Mouse (Mus musculus): Measurements from ENCODE around the gene Mcl1. TPM values are rescaled to one million over a fixed set of nuclear protein-coding genes. Genes with fewer than 3 reads are reported as not detected.

Gene Mcl1
- polyA plus RNA-seq, 1 experiment: 45.4 TPM

DNA sequence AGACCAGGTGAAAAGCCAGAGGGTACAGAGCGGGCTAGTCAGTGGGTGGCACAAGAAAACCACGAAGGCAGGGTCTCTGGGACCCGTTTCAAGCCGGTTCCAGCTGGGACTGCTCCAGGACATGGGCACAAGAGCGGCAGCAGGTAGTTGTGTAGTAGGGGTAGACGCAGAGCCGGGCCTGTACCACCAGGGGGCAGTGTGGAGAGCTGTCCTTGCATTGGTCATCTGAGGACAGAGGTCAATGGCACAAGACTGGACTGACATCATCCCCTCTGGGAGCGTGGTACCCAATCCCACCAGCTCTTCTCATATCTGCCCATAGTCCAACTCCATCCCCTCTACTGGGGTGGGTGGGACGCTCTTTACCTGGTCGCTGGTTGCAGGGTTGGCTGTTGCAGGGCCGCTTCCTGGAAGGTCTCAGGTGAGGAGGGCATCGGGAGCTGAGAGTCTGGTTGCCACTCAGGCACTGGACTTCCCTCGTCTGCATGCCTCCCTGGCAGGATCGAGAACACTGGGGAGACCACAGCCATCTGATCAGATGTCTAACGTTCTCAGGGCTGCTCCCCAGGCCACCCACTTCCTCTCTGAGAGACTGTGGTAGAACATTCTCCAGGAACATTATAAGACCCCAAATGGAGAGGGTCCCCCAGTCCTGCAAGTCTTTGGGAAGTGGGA is 18.3 kb downstream of the Mcl1 start:
- WGBS: 58% methylated on average over 15 of the region's 15 CpGs
- TF ChIP-seq POLR2A (IDR thresholded peaks at IDR 0.05; ENCODE audit: borderline replicate concordance, insufficient read depth, low read length): no peak
- peak; percentile 72 for TF ChIP-seq CTCF (IDR thresholded peaks at IDR 0.05; ENCODE audit: borderline replicate concordance, insufficient read depth, low read depth, low read length)
- H3K27ac ChIP-seq (ENCODE audit: insufficient read depth, low read length): no peak overlapping the region

DNA sequence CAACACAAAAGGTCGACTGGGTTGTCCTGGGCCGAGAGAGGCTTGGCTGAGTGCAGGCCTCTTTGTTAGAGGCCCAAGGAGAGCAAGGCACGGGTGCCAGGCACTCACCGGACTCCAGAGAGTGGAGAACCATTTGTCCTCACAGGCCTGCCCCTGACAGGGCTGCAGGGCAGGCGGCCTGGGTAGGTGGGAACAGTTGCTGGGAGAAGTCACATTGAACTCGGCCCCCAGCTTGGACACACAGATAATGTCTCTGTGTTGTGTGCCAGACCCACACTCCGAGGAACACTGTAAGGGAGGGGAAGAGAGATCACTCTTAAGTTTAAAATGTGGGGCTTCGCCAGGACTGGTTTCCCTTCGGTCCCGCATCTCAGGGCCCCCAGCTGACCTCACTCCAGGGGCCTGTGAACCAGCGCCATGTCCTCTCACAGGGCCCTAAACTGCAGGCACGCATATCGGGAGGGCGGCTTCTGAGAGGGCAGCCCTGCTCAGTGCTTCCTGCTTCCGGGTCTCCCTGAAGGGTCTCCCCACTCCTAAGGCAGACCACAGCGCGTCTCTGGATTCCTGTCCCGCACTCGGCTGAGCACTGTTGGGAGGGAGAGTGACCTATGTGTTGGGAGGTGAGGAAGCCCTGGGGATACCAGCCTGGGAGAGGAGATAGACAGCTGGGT is 19.0 kb downstream of the Mcl1 start:
- H3K4me1 ChIP-seq (ENCODE audit: control insufficient read depth, insufficient read depth, low read length): peaks cover 11% of the 10 kb centered on the region
- no peaks in the 10 kb centered on the region for H3K27me3 ChIP-seq (ENCODE audit: control insufficient read depth, insufficient read depth, low read length)
- H3K4me3 ChIP-seq (replicated peaks; ENCODE audit: insufficient read depth, low read depth, low read length): no peak overlapping the region
- peak overlapping the region; percentile 33; the same call in 1 of the 2 replicates for H3K27ac ChIP-seq (ENCODE audit: insufficient read depth, low read length)
- no peak for DNase-seq
- TF ChIP-seq POLR2A (IDR thresholded peaks at IDR 0.05; ENCODE audit: borderline replicate concordance, insufficient read depth, low read length): no peak
- 83% methylated on average over 19 of the region's 19 CpGs for WGBS

More for the DNA sequence above, 18.3 kb downstream of the Mcl1 start:
- peak; percentile 48 to 62 for DNase-seq
- H3K4me1 ChIP-seq (ENCODE audit: control insufficient read depth, insufficient read depth, low read length): peaks cover 15% of the 10 kb centered on the region
- no peak overlapping the region for H3K4me3 ChIP-seq (replicated peaks; ENCODE audit: insufficient read depth, low read depth, low read length)
- no peaks in the 10 kb centered on the region for H3K27me3 ChIP-seq (ENCODE audit: control insufficient read depth, insufficient read depth, low read length)

DNA sequence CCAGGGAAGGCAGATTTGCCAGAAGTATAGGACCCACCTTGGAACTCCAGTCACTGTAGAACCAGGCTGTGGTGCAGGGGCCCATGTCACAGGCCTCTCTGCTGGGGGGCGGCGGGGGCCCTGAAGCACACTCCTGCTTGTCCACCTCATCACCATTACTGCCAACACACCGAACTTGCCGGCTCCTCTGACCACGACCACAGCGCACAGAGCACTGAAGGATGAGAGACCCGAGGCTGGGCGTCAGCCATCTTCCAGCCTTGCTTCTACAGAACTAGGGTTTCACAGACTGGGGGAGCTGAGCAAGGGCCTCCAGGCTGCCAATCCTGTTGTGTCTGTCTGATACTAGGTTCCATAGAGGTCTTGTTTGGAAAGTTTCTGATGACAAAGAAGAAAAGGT is 21.0 kb downstream of the Mcl1 start:
- no peaks in the 10 kb centered on the region for H3K27me3 ChIP-seq (ENCODE audit: control insufficient read depth, insufficient read depth, low read length)
- WGBS: 93% methylated on average over 8 of the region's 8 CpGs
- DNase-seq: no peak
- H3K4me3 ChIP-seq (replicated peaks; ENCODE audit: insufficient read depth, low read depth, low read length): no peak overlapping the region
- TF ChIP-seq POLR2A (IDR thresholded peaks at IDR 0.05; ENCODE audit: borderline replicate concordance, insufficient read depth, low read length) (no peak), CTCF (IDR thresholded peaks at IDR 0.05; ENCODE audit: borderline replicate concordance, insufficient read depth, low read depth, low read length) (no peak)
- H3K4me1 ChIP-seq (ENCODE audit: control insufficient read depth, insufficient read depth, low read length): peaks cover 4% of the 10 kb centered on the region; the same call in 1 of the 2 replicates
- no peak overlapping the region for H3K27ac ChIP-seq (ENCODE audit: insufficient read depth, low read length)

DNA sequence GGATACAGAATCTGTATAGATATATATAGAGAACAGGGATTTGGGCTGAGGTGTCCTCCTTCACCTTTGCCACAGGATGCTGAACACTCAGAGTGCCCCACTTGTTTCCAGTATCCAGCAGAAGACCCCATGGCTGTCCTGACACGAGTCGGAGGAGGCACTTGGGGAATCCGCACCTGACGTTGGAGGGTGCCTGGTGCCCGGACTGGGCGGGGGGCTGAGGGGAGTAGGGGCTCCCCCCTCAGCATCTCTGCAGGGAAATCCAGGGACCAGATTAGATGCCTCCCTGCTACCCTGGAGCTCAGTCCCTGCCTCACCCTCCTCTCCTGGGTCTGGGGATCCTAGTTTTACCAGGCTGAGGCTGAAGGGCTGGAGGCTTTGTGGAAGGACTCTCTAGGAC is 22.1 kb downstream of the Mcl1 start:
- Histone ChIP-seq H3K4me3 (replicated peaks; ENCODE audit: insufficient read depth, low read depth, low read length) (no peak overlapping the region), H3K27ac (ENCODE audit: insufficient read depth, low read length) (no peak overlapping the region), H3K27me3 (ENCODE audit: control insufficient read depth, insufficient read depth, low read length) (no peaks in the 10 kb centered on the region), H3K4me1 (ENCODE audit: control insufficient read depth, insufficient read depth, low read length) (peaks cover under 1% of the 10 kb centered on the region; the same call in 1 of the 2 replicates)
- TF ChIP-seq CTCF (IDR thresholded peaks at IDR 0.05; ENCODE audit: borderline replicate concordance, insufficient read depth, low read depth, low read length) (no peak), POLR2A (IDR thresholded peaks at IDR 0.05; ENCODE audit: borderline replicate concordance, insufficient read depth, low read length) (no peak)
- WGBS: 85% methylated on average over 6 of the region's 6 CpGs
- DNase-seq: no peak

DNA sequence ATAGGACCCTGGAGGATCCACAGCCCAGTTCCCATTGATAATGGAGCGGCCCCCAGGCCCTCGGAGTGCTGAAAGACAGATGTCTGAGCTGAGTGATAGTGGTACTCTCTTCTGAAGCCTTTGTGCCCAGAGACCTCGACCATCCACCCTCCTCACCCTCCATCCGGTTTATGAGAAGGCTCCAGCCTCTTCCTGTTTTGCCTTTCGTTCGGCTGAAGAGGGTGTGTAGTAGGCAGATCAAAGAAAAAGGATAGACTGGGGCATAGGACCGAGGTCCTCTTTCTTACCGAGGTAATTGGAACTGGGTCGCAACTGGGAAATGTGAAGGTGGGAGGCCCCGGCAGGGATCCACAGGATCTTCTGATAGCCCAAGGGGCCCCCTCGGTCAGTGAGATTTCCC is 22.8 kb downstream of the Mcl1 start:
- 74% methylated on average over 11 of the region's 11 CpGs for WGBS

DNA sequence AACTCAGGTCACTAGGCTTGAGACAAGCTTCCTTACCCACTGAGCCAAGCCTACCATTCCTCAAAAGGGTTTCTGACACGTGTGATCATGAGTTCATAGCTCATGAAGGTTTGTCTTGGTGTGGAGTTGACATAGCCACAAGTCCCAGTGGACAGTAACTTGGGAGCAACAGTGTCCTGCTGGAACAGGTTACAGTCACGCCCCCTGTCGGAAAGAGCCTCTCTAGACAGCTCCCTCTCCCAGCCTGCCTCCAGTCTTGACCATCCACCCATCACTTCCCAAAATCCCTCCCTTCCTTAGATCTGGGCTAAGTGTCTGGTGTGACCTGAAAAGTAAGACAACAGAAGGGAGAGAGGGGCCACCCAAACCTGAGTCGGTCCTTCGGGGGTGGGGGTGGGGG is 24.3 kb downstream of the Mcl1 start:
- no peaks in the 10 kb centered on the region for H3K27me3 ChIP-seq (ENCODE audit: control insufficient read depth, insufficient read depth, low read length)
- no peak overlapping the region for H3K4me3 ChIP-seq (replicated peaks; ENCODE audit: insufficient read depth, low read depth, low read length)
- no peak for DNase-seq
- H3K27ac ChIP-seq (ENCODE audit: insufficient read depth, low read length): no peak overlapping the region
- TF ChIP-seq POLR2A (IDR thresholded peaks at IDR 0.05; ENCODE audit: borderline replicate concordance, insufficient read depth, low read length) (no peak), CTCF (IDR thresholded peaks at IDR 0.05; ENCODE audit: borderline replicate concordance, insufficient read depth, low read depth, low read length) (no peak)
- H3K4me1 ChIP-seq (ENCODE audit: control insufficient read depth, insufficient read depth, low read length): peaks cover 6% of the 10 kb centered on the region; the same call in 1 of the 2 replicates
- 71% methylated on average over 5 of the region's 5 CpGs for WGBS

More for the DNA sequence above, 22.8 kb downstream of the Mcl1 start:
- H3K4me1 ChIP-seq (ENCODE audit: control insufficient read depth, insufficient read depth, low read length): no peaks in the 10 kb centered on the region
- no peak overlapping the region for H3K4me3 ChIP-seq (replicated peaks; ENCODE audit: insufficient read depth, low read depth, low read length)
- TF ChIP-seq POLR2A (IDR thresholded peaks at IDR 0.05; ENCODE audit: borderline replicate concordance, insufficient read depth, low read length) (no peak), CTCF (IDR thresholded peaks at IDR 0.05; ENCODE audit: borderline replicate concordance, insufficient read depth, low read depth, low read length) (no peak)
- H3K27ac ChIP-seq (ENCODE audit: insufficient read depth, low read length): no peak overlapping the region
- no peaks in the 10 kb centered on the region for H3K27me3 ChIP-seq (ENCODE audit: control insufficient read depth, insufficient read depth, low read length)
- no peak for DNase-seq

DNA sequence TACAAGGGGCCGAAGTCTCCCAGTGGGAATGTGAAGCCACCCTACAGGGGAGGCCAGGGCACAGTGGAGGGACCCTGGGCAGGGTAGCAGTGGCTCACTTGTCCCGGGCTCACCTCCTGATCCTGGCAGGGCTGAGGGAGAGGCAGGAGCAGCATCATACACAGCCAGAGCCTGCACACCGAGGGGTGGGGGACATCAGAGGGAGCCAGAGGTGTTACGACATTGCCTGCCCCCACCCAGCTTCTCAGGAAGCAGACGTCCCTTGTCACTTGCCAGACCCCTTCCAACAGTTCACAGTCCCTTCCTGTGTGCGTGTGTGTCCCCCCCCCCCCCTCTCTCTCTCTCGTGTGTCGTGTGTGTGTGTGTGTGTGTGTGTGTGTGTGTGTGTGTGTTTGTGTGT is 26.3 kb downstream of the Mcl1 start:
- Histone ChIP-seq H3K4me1 (ENCODE audit: control insufficient read depth, insufficient read depth, low read length) (peaks cover 6% of the 10 kb centered on the region; the same call in 1 of the 2 replicates), H3K27ac (ENCODE audit: insufficient read depth, low read length) (no peak overlapping the region), H3K27me3 (ENCODE audit: control insufficient read depth, insufficient read depth, low read length) (no peaks in the 10 kb centered on the region), H3K4me3 (replicated peaks; ENCODE audit: insufficient read depth, low read depth, low read length) (no peak overlapping the region)
- no peak for DNase-seq
- 61% methylated on average over 8 of the region's 8 CpGs for WGBS
- no peak for TF ChIP-seq POLR2A (IDR thresholded peaks at IDR 0.05; ENCODE audit: borderline replicate concordance, insufficient read depth, low read length)

DNA sequence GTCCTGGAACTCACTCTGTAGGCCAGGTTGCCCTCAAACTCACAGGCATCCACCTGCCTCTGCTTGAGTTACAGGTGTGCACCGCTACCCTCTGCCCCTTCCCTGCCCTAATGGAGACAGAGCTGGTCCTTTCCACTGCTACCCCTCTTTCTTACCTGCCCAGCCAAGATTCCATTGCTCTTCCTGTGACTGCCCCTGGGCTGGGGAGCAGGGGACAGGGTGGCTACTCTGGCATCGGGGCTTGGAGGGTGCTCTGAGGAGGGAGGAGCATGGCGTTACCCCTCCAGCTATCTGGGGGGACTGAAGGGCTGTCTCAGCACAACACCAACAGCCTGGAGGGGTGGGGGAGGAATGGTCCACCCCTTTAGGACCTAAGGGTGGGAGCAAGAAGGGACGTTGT is 26.7 kb downstream of the Mcl1 start:
- Histone ChIP-seq H3K27me3 (ENCODE audit: control insufficient read depth, insufficient read depth, low read length) (no peaks in the 10 kb centered on the region), H3K4me1 (ENCODE audit: control insufficient read depth, insufficient read depth, low read length) (peaks cover 6% of the 10 kb centered on the region; the same call in 1 of the 2 replicates), H3K27ac (ENCODE audit: insufficient read depth, low read length) (no peak overlapping the region), H3K4me3 (replicated peaks; ENCODE audit: insufficient read depth, low read depth, low read length) (no peak overlapping the region)
- DNase-seq: no peak
- WGBS: 83% methylated on average over 4 of the region's 4 CpGs
- no peak for TF ChIP-seq CTCF (IDR thresholded peaks at IDR 0.05; ENCODE audit: borderline replicate concordance, insufficient read depth, low read depth, low read length)
- no peak for TF ChIP-seq POLR2A (IDR thresholded peaks at IDR 0.05; ENCODE audit: borderline replicate concordance, insufficient read depth, low read length)
